Mouse (Mus musculus): ENCODE measurements around the gene Prkca.

The Prkca gene

DNA sequence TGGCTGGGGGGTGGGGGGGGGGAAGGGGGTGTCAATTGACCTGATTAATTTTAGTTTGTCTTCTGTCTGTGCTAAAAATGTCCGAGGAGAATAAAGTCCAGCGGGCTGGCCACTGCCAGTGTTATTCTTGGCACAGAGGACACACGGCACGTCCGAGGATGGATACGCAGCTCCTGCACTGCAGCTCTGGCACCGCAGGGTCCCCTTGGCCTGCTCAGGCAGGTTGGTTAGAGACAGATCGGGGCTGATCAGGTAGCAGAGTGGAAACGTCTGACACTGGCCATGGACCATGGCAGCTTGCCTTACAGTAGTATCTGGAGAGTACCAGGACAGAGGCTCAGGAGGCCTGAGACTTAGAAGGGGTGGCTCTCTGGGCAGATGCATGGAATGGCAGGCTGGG is 393.5 kb downstream of the Prkca start:
- DNase-seq (ENCODE audit: low read depth, low spot score) = no peak

DNA sequence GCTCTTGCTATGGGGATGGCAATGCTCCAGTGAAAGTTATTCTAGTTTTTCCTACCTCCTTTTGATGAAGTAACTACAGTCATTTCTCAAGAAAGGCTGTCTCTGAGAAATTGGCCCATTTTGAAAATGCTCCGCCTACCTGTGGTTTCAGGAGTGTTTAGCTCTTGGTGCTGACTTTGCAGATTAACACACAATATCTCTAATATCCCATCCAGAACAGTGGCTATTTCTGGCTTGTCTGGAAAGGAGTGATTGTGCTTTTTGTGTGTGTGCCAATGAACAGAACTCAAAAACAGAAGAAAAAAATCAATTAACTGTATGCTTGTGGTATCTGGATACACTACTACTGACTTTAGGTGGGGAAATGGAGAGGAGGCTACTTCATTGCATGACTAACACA is 395.8 kb downstream of the Prkca start:
- no peak for DNase-seq (ENCODE audit: low read depth, low spot score)

DNA sequence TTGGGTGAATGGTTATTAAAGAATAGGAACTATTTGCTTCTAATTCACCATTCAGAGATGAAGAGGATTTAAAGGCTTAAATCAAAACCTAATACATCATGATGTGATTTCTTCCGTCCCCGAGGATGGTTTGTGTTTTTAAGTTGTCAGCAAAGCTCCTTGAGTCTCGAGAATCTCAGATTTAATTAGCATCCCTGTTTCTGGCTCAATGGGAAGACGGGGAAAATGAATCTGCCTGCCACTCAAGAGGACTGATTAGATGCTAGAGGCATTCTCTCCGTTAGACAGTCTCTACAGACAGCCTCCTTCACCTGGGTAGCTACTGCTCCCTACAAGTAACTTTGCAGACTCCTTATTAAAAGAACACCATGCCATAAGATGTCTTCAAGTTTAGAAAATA is 396.9 kb downstream of the Prkca start:
- DNase-seq (ENCODE audit: low read depth, low spot score) = no peak

DNA sequence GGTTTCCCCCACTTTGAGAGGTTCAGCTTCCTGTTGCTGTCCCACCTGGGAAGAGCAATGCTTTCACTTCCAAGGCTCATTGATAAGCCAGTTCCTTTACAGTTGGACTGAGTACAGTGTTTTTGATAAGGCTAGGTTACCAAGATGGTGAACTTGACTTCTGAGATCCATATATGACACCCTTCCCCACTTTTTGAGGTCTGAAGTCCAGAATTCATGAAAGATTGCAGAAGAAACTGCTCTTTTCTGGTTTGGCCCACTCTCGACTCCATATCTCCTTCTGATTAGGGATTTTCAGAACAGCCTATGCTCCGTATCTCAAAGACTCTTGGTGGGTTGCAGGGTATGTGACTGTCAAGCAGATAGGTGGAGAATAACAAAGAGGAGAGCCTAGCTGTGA is 406.8 kb downstream of the Prkca start:
- DNase-seq (ENCODE audit: low read depth, low spot score) = no peak

DNA sequence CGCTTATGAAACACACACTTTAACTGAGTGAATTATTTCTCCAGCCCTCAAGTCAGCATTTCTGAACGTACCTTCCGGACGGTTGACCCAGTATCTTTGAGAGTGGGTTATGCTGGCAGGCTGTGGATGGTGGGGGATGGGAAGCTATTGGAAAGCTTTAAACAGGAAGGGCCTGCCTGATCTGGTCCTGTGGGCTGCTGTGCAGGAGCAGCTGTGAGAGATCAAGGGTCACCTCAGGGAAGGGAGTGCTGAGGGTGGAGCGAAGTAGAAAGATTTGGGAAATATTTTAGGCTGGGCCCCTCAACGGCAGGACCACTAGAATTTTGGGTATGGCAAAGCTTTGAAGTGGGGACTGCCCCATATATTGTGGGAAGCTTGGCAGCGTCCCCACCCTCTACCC is 412.0 kb downstream of the Prkca start:
- DNase-seq (ENCODE audit: low read depth, low spot score) = no peak

DNA sequence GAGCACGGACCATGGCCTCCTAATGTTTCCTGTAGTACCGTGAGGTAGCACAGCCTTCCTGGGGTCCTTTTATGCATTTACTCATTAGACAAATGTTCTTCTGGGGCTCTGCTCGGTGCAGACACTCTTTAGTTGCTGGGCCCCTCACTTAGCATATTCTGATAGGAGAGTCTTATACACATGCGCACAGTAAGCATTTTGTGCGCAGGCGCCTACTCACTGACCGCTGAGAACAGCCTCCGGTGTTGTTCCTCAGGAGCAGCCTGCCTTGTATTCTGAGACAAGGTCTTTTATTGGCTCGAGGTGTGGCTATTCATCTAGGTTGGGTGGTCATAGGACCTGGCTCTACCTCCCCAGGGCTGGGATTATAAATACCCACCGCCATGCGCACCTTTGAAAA is 412.4 kb downstream of the Prkca start:
- no peak for DNase-seq (ENCODE audit: low read depth, low spot score)

DNA sequence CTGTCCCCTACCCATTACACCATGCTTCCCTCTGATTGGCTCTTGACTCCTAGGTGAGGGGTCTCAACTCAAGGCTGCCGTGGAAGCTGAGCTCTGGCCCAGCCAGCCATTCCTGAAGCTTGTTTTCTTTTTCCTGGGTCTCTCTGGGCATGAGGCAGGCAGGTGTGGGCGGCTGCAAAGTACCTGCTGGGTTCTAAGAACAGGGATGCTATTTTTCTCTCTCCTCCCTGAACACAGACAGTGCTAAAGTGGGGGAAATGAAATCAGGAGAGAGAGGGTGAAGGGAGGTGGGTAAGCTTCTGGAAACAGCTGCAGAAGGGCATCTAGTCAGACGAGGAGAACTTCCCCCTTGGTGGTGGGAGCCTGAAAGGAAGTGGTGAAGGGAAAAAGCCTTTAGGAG is 414.0 kb downstream of the Prkca start:
- no peak for DNase-seq (ENCODE audit: low read depth, low spot score)

DNA sequence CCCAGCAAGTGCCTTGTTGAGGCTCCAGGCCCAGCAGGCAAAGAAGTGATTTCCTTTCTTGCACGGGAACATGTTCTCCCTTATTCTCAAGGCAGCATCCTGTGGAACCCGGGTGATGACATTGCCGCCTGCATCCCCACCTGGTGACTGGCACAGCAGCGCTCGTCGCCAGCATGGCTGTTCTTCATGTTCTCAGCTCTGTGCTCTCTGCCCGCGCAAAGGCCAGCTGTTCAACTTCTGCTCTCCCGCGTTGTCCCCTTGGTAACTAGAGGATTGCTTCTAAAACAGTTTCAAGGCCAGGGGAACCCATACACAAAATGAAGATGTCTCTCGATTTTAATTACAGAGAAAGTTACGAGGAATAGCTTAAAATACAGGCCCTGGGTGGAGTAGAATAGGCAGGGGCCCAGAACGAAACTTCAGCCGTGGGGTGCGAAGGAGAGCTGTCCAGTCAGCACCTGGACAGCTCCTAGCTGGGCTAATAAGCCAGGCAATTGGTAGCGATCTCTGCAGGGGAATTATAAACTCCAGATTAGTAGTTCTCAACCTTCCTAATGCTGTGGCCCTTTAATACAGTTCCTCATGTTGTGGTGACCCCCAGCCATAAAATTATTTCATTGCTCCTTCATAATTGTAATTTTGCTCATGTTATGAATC is 423.7 kb downstream of the Prkca start:
- DNase-seq (ENCODE audit: low read depth, low spot score) = peak; percentile 41

DNA sequence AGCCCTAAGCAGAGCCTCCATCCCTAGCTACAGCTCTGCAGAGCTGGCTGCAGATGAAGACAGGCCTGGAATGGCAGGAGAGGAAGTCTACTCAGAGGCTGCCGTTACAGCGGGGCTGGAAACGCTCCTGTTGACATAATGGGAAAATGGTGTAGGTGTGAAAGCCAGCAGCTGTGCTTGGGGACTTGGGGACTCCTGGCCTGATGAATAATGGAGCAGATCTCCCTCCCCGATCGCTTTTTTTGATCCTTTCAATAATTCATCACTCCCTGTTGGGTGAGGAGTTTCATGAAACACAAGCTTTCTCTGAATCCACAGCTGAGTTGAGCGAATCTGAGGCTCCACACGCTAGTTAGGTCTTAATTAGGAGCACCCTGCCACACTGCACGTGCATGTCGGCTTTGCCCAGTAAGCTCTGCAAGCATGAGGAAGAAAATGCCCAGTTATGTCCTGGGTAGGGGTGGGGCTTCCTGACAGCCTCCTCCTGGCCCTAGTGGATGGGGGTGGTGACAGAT is 425.9 kb downstream of the Prkca start:
- DNase-seq (ENCODE audit: low read depth, low spot score) = no peak

DNA sequence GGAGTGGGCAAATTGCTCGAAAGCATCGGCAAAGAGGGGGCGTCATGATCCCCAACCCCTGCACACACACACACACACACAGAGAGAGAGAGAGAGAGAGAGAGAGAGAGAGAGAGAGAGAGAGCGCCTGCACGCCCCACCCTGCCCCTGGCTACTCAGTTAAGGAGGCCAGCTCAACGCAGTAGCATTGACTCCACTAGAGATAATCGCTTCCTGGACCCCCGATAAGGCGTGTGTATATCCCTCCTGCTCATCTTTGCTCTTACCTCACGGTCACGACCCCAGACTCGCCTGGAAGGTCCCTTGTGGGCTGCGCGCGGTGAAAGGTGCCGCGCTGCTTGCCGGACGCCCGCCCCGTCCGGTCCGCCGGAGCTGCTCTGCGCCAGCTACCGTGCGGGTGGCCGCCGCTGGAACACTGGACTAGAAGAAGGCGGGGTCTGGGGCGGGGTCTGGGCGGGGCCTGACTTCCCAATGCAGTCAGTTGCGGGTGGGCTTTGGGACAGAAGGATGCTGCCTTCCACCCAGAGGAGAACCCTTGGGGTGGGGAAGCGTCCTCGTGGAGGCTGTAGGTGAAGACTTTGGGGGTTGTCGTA is 429.0 kb downstream of the Prkca start, which contains the start of gene Cacng5:
TSS of gene Cacng5 (minus strand) at position 422 of the 593 bp plus-strand sequence.
- peak; percentile 43 for DNase-seq (ENCODE audit: low read depth, low spot score)

DNA sequence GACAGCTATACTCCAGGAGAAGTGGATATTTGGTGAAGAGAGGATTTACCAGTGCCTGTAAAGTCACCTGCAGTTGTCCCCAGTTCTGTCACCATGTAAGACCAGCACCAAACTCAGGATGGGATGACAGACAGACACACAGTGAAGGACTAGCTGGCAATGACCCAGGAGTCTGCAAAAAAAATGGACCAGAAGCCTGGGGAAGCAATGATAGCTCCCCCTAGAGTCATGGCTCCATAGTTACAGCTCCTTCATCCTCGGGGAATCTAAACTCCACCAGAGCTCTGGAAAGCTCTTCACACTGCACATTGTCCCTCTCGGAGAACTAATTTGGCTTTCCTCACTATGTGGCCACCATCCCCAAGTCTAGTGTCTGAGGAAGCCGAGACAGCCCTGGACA is 430.4 kb downstream of the Prkca start:
- no peak for DNase-seq (ENCODE audit: low read depth, low spot score)

DNA sequence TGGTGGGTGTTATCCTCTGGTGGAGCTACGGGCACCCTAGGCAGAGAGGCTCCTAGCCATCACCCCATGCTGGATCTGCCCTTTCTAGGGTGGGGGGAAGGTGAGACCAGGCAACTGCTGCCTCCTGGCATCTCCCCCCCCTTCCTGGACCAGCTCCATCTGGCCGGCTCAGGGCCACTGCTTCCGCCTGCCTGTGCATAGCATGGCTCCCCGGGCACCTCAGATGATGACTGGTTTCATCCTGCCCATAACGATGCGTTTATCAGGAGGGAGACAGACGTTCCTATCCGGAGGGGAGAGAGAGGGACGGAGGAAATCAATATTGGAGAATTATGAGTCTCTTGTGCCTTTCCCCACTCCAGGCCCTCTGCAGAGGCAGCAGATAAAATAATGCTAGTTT is 438.4 kb downstream of the Prkca start:
- DNase-seq (ENCODE audit: low read depth, low spot score) = no peak

DNA sequence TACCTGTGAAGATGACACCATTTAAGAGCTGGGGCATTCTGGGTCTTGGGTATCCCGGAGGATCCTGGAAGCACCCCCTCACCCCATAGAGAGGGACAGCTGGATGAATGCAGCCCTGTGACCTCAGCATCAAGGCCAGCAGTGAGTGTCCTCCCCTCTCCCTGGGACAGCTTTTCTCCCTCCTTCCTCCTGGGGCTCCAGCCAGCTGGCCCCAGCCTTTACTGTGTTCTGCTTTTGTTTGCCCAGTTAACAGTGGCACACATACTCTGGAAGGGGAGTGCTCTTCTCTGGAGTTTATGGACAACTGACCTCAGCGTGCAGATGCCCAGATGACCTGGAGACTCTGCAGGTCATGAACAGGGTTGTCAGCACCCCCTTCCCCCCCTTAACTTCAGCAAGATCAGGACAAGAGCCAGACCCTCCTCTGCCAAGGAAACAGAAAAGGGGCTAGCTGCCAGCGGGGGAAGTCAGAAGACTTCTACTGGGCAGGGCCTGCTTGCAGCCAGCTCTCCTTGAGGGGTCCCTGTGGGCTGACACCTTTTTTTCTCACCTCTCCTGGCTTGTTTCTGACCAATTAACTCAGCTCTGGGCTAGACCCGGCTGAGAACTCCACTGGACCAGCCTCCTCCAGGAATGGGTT is 439.6 kb downstream of the Prkca start:
- DNase-seq (ENCODE audit: low read depth, low spot score) = no peak

DNA sequence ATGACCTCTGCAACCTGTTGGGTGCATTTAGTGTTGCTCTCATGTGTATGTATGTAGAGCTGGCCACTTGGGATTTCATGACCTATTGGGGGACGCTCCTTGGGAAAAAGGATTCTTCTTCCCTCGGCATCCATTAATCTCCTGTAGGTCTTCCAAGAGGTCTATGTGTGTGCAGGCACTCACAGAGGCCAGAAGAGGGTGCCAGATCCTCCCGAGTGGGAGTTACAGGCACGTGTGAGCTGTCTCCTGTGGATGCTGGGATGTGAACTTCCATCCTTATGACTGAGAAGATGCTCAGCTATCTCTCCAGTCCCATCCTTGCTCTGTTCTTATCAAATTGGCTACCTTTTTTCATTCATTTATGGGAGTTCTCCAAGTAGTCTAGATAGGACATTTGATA is 443.3 kb downstream of the Prkca start:
- no peak for DNase-seq (ENCODE audit: low read depth, low spot score)

DNA sequence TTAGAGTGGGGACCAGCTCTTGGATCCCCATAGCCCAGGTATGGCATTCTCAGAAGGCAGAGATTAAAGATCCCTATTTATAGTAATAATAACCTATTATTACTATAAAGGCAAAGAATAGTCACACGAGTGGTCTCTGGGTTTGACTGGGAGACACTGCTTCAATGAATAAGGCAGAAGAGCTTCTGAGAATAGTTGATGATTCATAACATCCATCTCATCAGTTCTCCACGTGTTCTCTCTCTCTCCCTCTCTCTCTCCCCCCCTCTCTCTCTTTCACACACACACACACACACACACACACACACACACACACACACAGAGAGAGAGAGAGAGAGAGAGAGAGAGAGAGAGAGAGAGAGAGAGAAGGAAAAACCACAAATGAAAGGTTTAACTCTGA is 445.0 kb downstream of the Prkca start:
- no peak for DNase-seq (ENCODE audit: low read depth, low spot score)

DNA sequence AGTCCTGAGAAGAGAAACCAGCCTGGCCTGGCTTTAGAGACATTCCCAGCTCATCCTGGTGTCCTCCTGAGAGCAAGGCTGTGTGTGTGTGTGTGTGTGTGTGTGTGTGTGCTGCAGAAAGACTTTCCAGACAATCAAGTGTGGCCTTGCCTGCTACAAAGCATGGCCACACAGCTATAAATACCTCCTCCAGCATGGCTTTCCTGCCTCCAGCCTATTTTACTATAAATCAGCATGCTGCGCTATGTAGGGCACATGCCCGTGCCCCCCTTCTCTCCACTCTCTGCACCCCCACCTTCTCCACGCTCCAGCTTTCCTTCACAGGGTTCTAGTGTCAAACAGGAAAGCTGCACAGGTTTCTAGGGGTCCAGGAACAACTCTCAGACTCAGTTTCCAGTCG is 448.1 kb downstream of the Prkca start:
- no peak for DNase-seq (ENCODE audit: low read depth, low spot score)

DNA sequence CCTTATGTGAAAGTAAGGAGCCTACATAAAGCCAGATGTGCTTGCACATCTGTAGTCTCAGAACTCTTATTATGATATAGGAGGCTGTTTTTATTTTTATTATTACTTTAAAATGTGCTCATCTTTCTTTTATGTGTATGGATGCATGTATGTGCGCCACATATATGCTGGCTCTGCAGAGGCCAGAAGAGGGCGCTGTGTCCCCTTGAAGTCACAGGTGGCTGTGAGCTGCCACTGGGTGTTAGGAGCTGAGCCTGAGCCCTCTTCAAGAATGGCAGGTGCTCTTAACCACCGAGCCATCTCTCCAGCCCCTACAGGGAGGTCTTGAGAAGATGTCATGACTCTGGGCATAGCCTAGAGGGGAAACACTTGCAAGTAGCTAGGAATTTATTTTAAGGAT is 452.4 kb downstream of the Prkca start:
- DNase-seq (ENCODE audit: low read depth, low spot score) = no peak

DNA sequence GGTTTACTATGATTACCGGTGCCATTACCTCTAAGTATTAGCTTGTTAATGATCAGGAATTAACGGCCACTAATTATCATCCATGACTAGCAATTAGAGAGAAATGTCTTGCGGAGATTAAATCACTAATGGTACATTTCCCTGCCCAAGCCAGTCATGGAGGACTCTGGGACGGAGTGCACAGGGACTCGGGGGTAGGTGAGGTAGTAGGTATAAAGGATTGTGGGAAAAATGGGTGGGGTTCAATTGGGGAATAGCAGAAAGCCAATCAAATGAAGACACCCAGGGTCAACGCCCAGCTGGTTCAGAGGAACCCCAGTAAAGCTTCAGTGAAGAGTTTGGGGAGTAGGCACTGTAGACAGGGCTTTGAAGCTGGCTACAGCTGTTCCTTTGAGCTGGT is 456.4 kb downstream of the Prkca start:
- DNase-seq (ENCODE audit: low read depth, low spot score) = no peak
